Comparison of ENCODE assay signal across 8 mouse cellular contexts in genomic region chr9:110653655-110654461, GRCm38 (mm10). TPM values are rescaled to one million over a fixed set of nuclear protein-coding genes. Genes with fewer than 3 reads are reported as not detected.
A peak's percentile ranks its signal among the peaks of the same experiment; 100 is the strongest.
DNase-seq lines count a peak whose midpoint lies in the region; ATAC-seq and TF ChIP-seq lines count a peak whose summit lies in the region.

Gene Nbeal2 (minus strand): TSS chr9:110654161.

- under 1% methylated on average over 73 of the region's 75 CpGs for WGBS in heart, embryonic 12.5 days
- WGBS in kidney, postnatal 0 days: under 1% methylated on average over 70 of the region's 75 CpGs
- WGBS in liver, adult 2 months: under 1% methylated on average over 69 of the region's 75 CpGs

- peak within 1 kb of the TSS; percentile 64 for H3K9ac ChIP-seq in heart, embryonic 12.5 days
- peak within 1 kb of the TSS; percentile 60 for H3K9ac ChIP-seq in kidney, postnatal 0 days (ENCODE audit: low read depth, low read length)
- H3K9ac ChIP-seq in liver, adult 2 months (ENCODE audit: low read depth, low read length): peak within 1 kb of the TSS; percentile 92

- TF ChIP-seq CTCF in brain, embryonic 14.5 days (IDR thresholded peaks at IDR 0.05; ENCODE audit: borderline replicate concordance, extremely low read depth, insufficient read depth, insufficient read length): no peak
- no peak for TF ChIP-seq CTCF in kidney, postnatal 0 days (IDR thresholded peaks at IDR 0.05; ENCODE audit: low read depth)
- TF ChIP-seq CTCF in liver, adult 2 months (IDR thresholded peaks at IDR 0.05; ENCODE audit: low read depth, low read length): 0 out of 2 replicates have a peak, but pooled peaks have one; percentile 4

- ATAC-seq in erythroid progenitor cell, adult 5-6 weeks (replicated peaks; ENCODE audit: low FRiP score, poor library complexity, severe bottlenecking): peak; percentile 80
- ATAC-seq in heart, embryonic 12.5 days (ENCODE audit: insufficient number of reproducible peaks, low FRiP score): peak; percentile 92
- ATAC-seq in kidney, postnatal 0 days (replicated peaks; ENCODE audit: low FRiP score, low read depth): peak; percentile 87
- ATAC-seq in monocyte, adult 5-6 weeks (replicated peaks; ENCODE audit: insufficient number of reproducible peaks, low FRiP score, low TSS enrichment, poor library complexity, severe bottlenecking): peak; percentile 82

- DNase-seq in CD4-positive helper T cell, adult 2 months (ENCODE audit: low read depth, low spot score): peak; percentile 94
- peak; percentile 85 for DNase-seq in brain, embryonic 14.5 days (ENCODE audit: low read depth)
- DNase-seq in kidney, postnatal 0 days (ENCODE audit: low spot score): peak; percentile 97
- peak; percentile 94 for DNase-seq in liver, adult 2 months (ENCODE audit: extremely low read depth, low read depth, low spot score)
- peak; percentile 95 for DNase-seq in spleen, postnatal 36 days (ENCODE audit: low spot score in 2 of 2)

- H3K4me1 ChIP-seq in heart, embryonic 12.5 days (replicated peaks): peaks cover 46% of the 10 kb centered on the region
- peaks cover 17% of the 10 kb centered on the region for H3K4me1 ChIP-seq in kidney, postnatal 0 days (replicated peaks; ENCODE audit: insufficient read depth, low read length)
- H3K4me1 ChIP-seq in liver, adult 2 months (ENCODE audit: control insufficient read depth, insufficient read depth, low read length): peaks cover 25% of the 10 kb centered on the region

- no peak for TF ChIP-seq POLR2A in brain, embryonic 14.5 days (IDR thresholded peaks at IDR 0.05; ENCODE audit: borderline replicate concordance, extremely low read depth, insufficient read depth, insufficient read length, poor library complexity, severe bottlenecking)
- peak; percentile 62; the same call in 1 of the 2 replicates for TF ChIP-seq POLR2A in liver, adult 2 months (IDR thresholded peaks at IDR 0.05; ENCODE audit: extremely low read depth, insufficient read depth, low read length)

- peak within 1 kb of the TSS; percentile 63 for H3K4me3 ChIP-seq in heart, embryonic 12.5 days
- H3K4me3 ChIP-seq in kidney, postnatal 0 days (replicated peaks; ENCODE audit: low read depth, low read length): peak within 1 kb of the TSS; percentile 63
- peak within 1 kb of the TSS; percentile 86 for H3K4me3 ChIP-seq in liver, adult 2 months (ENCODE audit: insufficient read depth, low read depth, low read length)

- H3K27ac ChIP-seq in heart, embryonic 12.5 days (ENCODE audit: poor library complexity, severe bottlenecking): peak within 1 kb of the TSS; percentile 61
- H3K27ac ChIP-seq in kidney, postnatal 0 days: peak within 1 kb of the TSS; percentile 79
- H3K27ac ChIP-seq in liver, adult 2 months (replicated peaks; ENCODE audit: insufficient read depth, low read depth, low read length): peak within 1 kb of the TSS; percentile 69

- H3K36me3 ChIP-seq in heart, embryonic 12.5 days: no peaks in the 10 kb centered on the region
- H3K36me3 ChIP-seq in kidney, postnatal 0 days (ENCODE audit: insufficient read depth, low read length): no peaks in the 10 kb centered on the region
- no peaks in the 10 kb centered on the region for H3K36me3 ChIP-seq in liver, adult 2 months (ENCODE audit: control insufficient read depth, insufficient read depth, low read length)

- no peaks in the 10 kb centered on the region for H3K9me3 ChIP-seq in heart, embryonic 12.5 days (replicated peaks)
- no peaks in the 10 kb centered on the region for H3K9me3 ChIP-seq in kidney, postnatal 0 days (replicated peaks; ENCODE audit: low read length)

- H3K79me2 ChIP-seq in liver, adult 2 months (ENCODE audit: control insufficient read depth, insufficient read depth, low read length): peaks cover 21% of the 10 kb centered on the region; the same call in 1 of the 2 replicates

- H3K27me3 ChIP-seq in heart, embryonic 12.5 days (replicated peaks): 0 out of 2 replicates have a peak, but pooled peaks cover 15% of the 10 kb centered on the region
- H3K27me3 ChIP-seq in kidney, postnatal 0 days (ENCODE audit: insufficient read depth, low read length): no peaks in the 10 kb centered on the region
- no peaks in the 10 kb centered on the region for H3K27me3 ChIP-seq in liver, adult 2 months (ENCODE audit: control insufficient read depth, insufficient read depth, low read length)

- peak within 1 kb of the TSS; percentile 93 for H3K4me2 ChIP-seq in heart, embryonic 12.5 days
- H3K4me2 ChIP-seq in kidney, postnatal 0 days (ENCODE audit: low read length): peak within 1 kb of the TSS; percentile 90

RNA-seq across cellular contexts. Expression of gene Nbeal2, which starts in this region (rescaled TPM):
- 11.8 and 15.5 TPM in 2 replicates for polyA plus RNA-seq in brain, embryonic 14.5 days (2012; rRNA removed)
- total RNA-seq in erythroid progenitor cell, adult 5-6 weeks (2015; ENCODE audit: low replicate concordance): 9.4 and 16.3 TPM in 2 replicates
- total RNA-seq in erythroid progenitor cell, adult 5-6 weeks (2017; ENCODE audit: low replicate concordance): 1.4 and 10.1 TPM in 2 replicates
- 1.9 and 2.4 TPM in 2 replicates for polyA plus RNA-seq in heart, embryonic 12.5 days (2016; fragmentation: Nextera tagmentation; extraction: Ambion mirVana)
- 2.9 and 3.9 TPM in 2 replicates for polyA plus RNA-seq in kidney, postnatal 0 days (2015; fragmentation: Nextera tagmentation; extraction: Ambion mirVana)
- 2.1 and 4.6 TPM in 2 replicates for total RNA-seq in liver, adult 2 months (2014; rRNA removed)
- polyA plus RNA-seq in liver, adult 2 months (2012; rRNA removed): 11.6 and 12.7 TPM in 2 replicates
- 63.7 to 114 TPM (median 92.9 TPM) in 3 replicates for total RNA-seq in monocyte, adult 5-6 weeks (2017)

Comparison
In these comparisons a context has a peak if more than half of its experiments do, and no peak if none do; other contexts are left out.
1. Peak in every context shown above with its lines: DNase-seq, ATAC-seq, H3K4me3 ChIP-seq and H3K27ac ChIP-seq.